Mouse (Mus musculus) layer of hippocampus, adult 8-10 months (tissue): ENCODE measurements around the gene Hist1h2bm. TPM values are rescaled to one million over a fixed set of nuclear protein-coding genes. Genes with fewer than 3 reads are reported as not detected.

Source experiments
- microRNA-seq, 2 experiments: library from miRNA; unstranded; fragments of <30 nt; microRNA quantifications; one replicate each; pipeline ENCODE4 v1.2.0; 2022
- total RNA-seq, 4 experiments: library from RNA; stranded (reverse); gene quantifications; 2 replicates each; pipeline ENCODE4 v1.2.4; 2022

The Hist1h2bm gene
- total RNA-seq, 4 experiments from 2014 or later, result 2.8 to 4.8 (median 3.2) TPM

Small RNA genes within 50 kb of the gene (microRNA-seq; reads per million reads assigned to microRNA genes)
- gene Gm44357 (0 reads per million in 2 experiments), gene Gm44367 (0 reads per million in 2 experiments), gene Gm44454 (0 reads per million in 2 experiments)

Other genes starting within 250 kb of the Hist1h2bm start
- 1 to 10 TPM; 6.0 to 6.7 (median 6.3) TPM for gene Zkscan4, start 243.1 kb upstream of the Hist1h2bm start, total RNA-seq
- not detected for gene Gm10065, start 242.6 kb upstream of the Hist1h2bm start, total RNA-seq
- gene AK157302, start 226.8 kb upstream of the Hist1h2bm start, total RNA-seq, result 10 to 100 TPM; 17.4 to 24.2 (median 20.9) TPM
- gene Gm11273, start 220.6 kb upstream of the Hist1h2bm start, total RNA-seq, result 10 to 100 TPM; 47.7 to 68.8 (median 61.4) TPM
- 10 to 100 TPM; 17.9 to 21.9 (median 19.8) TPM for gene Zkscan8, start 190.9 kb upstream of the Hist1h2bm start, total RNA-seq
- not detected for gene Olfr1366, start 179.2 kb upstream of the Hist1h2bm start, total RNA-seq
- gene Olfr1535, start 162.2 kb upstream of the Hist1h2bm start, total RNA-seq, result not detected
- not detected for gene Olfr1364, start 140.3 kb upstream of the Hist1h2bm start, total RNA-seq
- gene Olfr1362, start 108.0 kb upstream of the Hist1h2bm start, total RNA-seq, result not detected
- gene Olfr11, start 79.5 kb upstream of the Hist1h2bm start, total RNA-seq, result not detected
- not detected for gene Olfr1361, start 58.7 kb upstream of the Hist1h2bm start, total RNA-seq
- not detected for gene Olfr1360, start 44.6 kb upstream of the Hist1h2bm start, total RNA-seq
- not detected for gene Olfr1359, start 23.9 kb upstream of the Hist1h2bm start, total RNA-seq
- 10 to 100 TPM; 10.8 to 28.3 (median 22.4) TPM for gene Hist1h2bl, start 5.9 kb upstream of the Hist1h2bm start, total RNA-seq
- gene Hist1h2ai, start 5.6 kb upstream of the Hist1h2bm start, total RNA-seq, result 10 to 100 TPM in 2 of 4 experiments, 1 to 10 TPM in 2; 8.1 to 36.7 (median 16.0) TPM
- 10 to 100 TPM; 30.3 to 49.1 (median 42.8) TPM for gene Hist1h3h, start 4.4 kb upstream of the Hist1h2bm start, total RNA-seq
- 10 to 100 TPM; 11.6 to 17.1 (median 13.7) TPM for gene Hist1h4j, start 13.0 kb downstream of the Hist1h2bm start, total RNA-seq
- gene Hist1h4k, start 28.5 kb downstream of the Hist1h2bm start, total RNA-seq, result 100 to 1,000 TPM; 228 to 277 (median 247) TPM
- 10 to 100 TPM in 2 of 4 experiments, 1 to 10 TPM in 2; 8.7 to 11.4 (median 9.8) TPM for gene Hist1h2ak, start 31.8 kb downstream of the Hist1h2bm start, total RNA-seq
- 1 to 10 TPM in 3 of 4 experiments, not detected in 1; 6.6 to 9.1 (median 8.4) TPM for gene Hist1h2bn, start 32.1 kb downstream of the Hist1h2bm start, total RNA-seq
- 1 to 10 TPM; 3.8 to 6.5 (median 5.9) TPM for gene Hist1h1b, start 58.6 kb downstream of the Hist1h2bm start, total RNA-seq
- gene Hist1h3i, start 61.3 kb downstream of the Hist1h2bm start, total RNA-seq, result 10 to 100 TPM; 32.9 to 72.6 (median 47.3) TPM
- gene Hist1h2an, start 65.2 kb downstream of the Hist1h2bm start, total RNA-seq, result 1 to 10 TPM in 1 of 4 experiments, not detected in 3; 3.2 TPM
- gene Hist1h2bp, start 65.4 kb downstream of the Hist1h2bm start, total RNA-seq, result 10 to 100 TPM in 1 of 4 experiments, 1 to 10 TPM in 3; 3.1 to 11.6 (median 5.9) TPM
- gene Hist1h2bq, start 88.2 kb downstream of the Hist1h2bm start, total RNA-seq, result 10 to 100 TPM; 26.8 to 44.1 (median 30.6) TPM
- 10 to 100 TPM in 3 of 4 experiments, 1 to 10 TPM in 1; 5.0 to 27.3 (median 17.8) TPM for gene Hist1h2ao, start 88.4 kb downstream of the Hist1h2bm start, total RNA-seq
- 100 to 1,000 TPM; 180 to 291 (median 231) TPM for gene Hist1h4m, start 89.7 kb downstream of the Hist1h2bm start, total RNA-seq
- gene Hist1h4n, start 110.2 kb downstream of the Hist1h2bm start, total RNA-seq, result 10 to 100 TPM in 3 of 4 experiments, not detected in 1; 11.4 to 41.9 (median 29.6) TPM
- 10 to 100 TPM in 2 of 4 experiments, not detected in 2; 10.6 to 18.9 TPM for gene Hist1h2ap, start 111.5 kb downstream of the Hist1h2bm start, total RNA-seq
- gene Hist1h2br, start 111.7 kb downstream of the Hist1h2bm start, total RNA-seq, result 10 to 100 TPM; 26.6 to 44.1 (median 30.3) TPM
- gene Zfp184, start 223.1 kb downstream of the Hist1h2bm start, total RNA-seq, result 1 to 10 TPM; 1.9 to 4.5 (median 2.9) TPM